Mouse (Mus musculus) adrenal gland, adult 18-20 months (tissue): ENCODE measurements around the gene Exosc5. TPM values are rescaled to one million over a fixed set of nuclear protein-coding genes. Genes with fewer than 3 reads are reported as not detected.

ENCODE experiments used
- DNase-seq, 2 experiments: peaks; one replicate each; pipeline ENCODE4 v3.0.0; 2021 to 2022; ENCODE audit warnings: low spot score in 2 of 2
- total RNA-seq, 2 experiments: library from RNA; stranded (reverse); gene quantifications; 1 replicate in 1 of 2; 2 replicates in 1 of 2; pipeline ENCODE4 v1.2.3; 2021

Gene Exosc5
- total RNA-seq, 2 experiments from 2014 or later: 38.0 to 49.3 TPM

GRCm38 (mm10) chr7:25676085-25676781, 17.3 kb downstream of the Exosc5 start:
- DNase-seq: peak; percentile 42 to 58

- no peak for DNase-seq
Observed at GRCm38 (mm10) chr7:25677013-25677412, 18.0 kb downstream of the Exosc5 start.

- no peak for DNase-seq
Observed at GRCm38 (mm10) chr7:25679971-25680370, 21.0 kb downstream of the Exosc5 start.

- peak; percentile 96 to 97 for DNase-seq
Observed at GRCm38 (mm10) chr7:25680514-25681258, 21.7 kb downstream of the Exosc5 start, which contains the start of gene B9d2. B9d2 (plus strand) TSS chr7:25680780.

GRCm38 (mm10) chr7:25681341-25682231, 22.6 kb downstream of the Exosc5 start:
- no peak for DNase-seq

- DNase-seq: no peak
Observed at GRCm38 (mm10) chr7:25683474-25684180, 24.7 kb downstream of the Exosc5 start.

- DNase-seq: no peak
Observed at GRCm38 (mm10) chr7:25684659-25685058, 25.7 kb downstream of the Exosc5 start.

- DNase-seq: no peak
Observed at GRCm38 (mm10) chr7:25685926-25686470, 27.0 kb downstream of the Exosc5 start.

GRCm38 (mm10) chr7:25686680-25687531, 27.9 kb downstream of the Exosc5 start, which contains the start of gene Tgfb1:
Tgfb1 (plus strand) TSS chr7:25687002.
- peak; percentile 71 to 87 for DNase-seq

- DNase-seq: peak; percentile 44 to 72
Observed at GRCm38 (mm10) chr7:25687811-25688401, 28.9 kb downstream of the Exosc5 start.

- DNase-seq: peak; percentile 57 to 74
Observed at GRCm38 (mm10) chr7:25688810-25689586, 30.0 kb downstream of the Exosc5 start.

- DNase-seq: no peak
Observed at GRCm38 (mm10) chr7:25689603-25690021, 30.6 kb downstream of the Exosc5 start.

- no peak for DNase-seq
Observed at GRCm38 (mm10) chr7:25690051-25690450, 31.1 kb downstream of the Exosc5 start.

GRCm38 (mm10) chr7:25694104-25694503, 35.1 kb downstream of the Exosc5 start:
- DNase-seq: no peak

- no peak for DNase-seq
Observed at GRCm38 (mm10) chr7:25699851-25700250, 40.9 kb downstream of the Exosc5 start.

- DNase-seq: no peak
Observed at GRCm38 (mm10) chr7:25700732-25701131, 41.8 kb downstream of the Exosc5 start.

- no peak for DNase-seq
Observed at GRCm38 (mm10) chr7:25702350-25702749, 43.4 kb downstream of the Exosc5 start.
